Mouse (Mus musculus) liver, postnatal 0 days (tissue): ENCODE results near the gene Vwa3b. TPM values are rescaled to one million over a fixed set of nuclear protein-coding genes. Genes with fewer than 3 reads are reported as not detected.

Experiments used
- ATAC-seq: fragments of 200-750 bp; cut with Nextera tagmentation; 2 replicates; pipeline ENCODE4 v1.8.0; 2017; ENCODE audit warnings: mild to moderate bottlenecking, moderate library complexity
- DNase-seq: peaks from one replicate; pipeline ENCODE4 v3.0.0-alpha.2; 2016
- H3K27ac ChIP-seq: fragments of 300-500 bp; sonication (generic); 2 replicates; pipeline ENCODE4 v1.5.1; 2014; ENCODE audit warnings: antibody characterized with exemption, moderate library complexity, mild to moderate bottlenecking, low read depth
- H3K27me3 ChIP-seq: fragments of 300-500 bp; sonication (generic); 2 replicates; pipeline ENCODE4 v1.6.1; 2014; ENCODE audit warnings: low read length, control low read depth, mixed read lengths; ENCODE audit not compliant: insufficient read depth
- H3K36me3 ChIP-seq: fragments of 300-500 bp; sonication (generic); replicated peaks from 2 replicates; pipeline ENCODE4 v1.6.1; 2014; ENCODE audit warnings: mild to moderate bottlenecking, control low read depth, low read length, moderate library complexity, mixed read lengths; ENCODE audit not compliant: insufficient read depth
- H3K4me1 ChIP-seq: fragments of 300-500 bp; sonication (generic); 2 replicates; pipeline ENCODE4 v1.6.1; 2014; ENCODE audit warnings: antibody characterized with exemption, mild to moderate bottlenecking, control low read depth; ENCODE audit not compliant: insufficient read depth
- H3K4me2 ChIP-seq: fragments of 300-500 bp; sonication (generic); 2 replicates; pipeline ENCODE4 v1.6.1; 2014; ENCODE audit warnings: low read depth, mild to moderate bottlenecking, low read length, moderate library complexity, mixed read lengths
- H3K4me3 ChIP-seq: fragments of 300-500 bp; sonication (generic); 2 replicates; pipeline ENCODE4 v1.5.1; 2014; ENCODE audit warnings: low read depth, low read length
- H3K9ac ChIP-seq: fragments of 300-500 bp; sonication (generic); replicated peaks from 2 replicates; pipeline ENCODE4 v1.6.1; 2014; ENCODE audit warnings: mild to moderate bottlenecking, moderate library complexity
- H3K9me3 ChIP-seq: fragments of 300-500 bp; sonication (generic); 2 replicates; pipeline ENCODE4 v1.6.1; 2016; ENCODE audit warnings: mild to moderate bottlenecking, control low read depth, low read length, mixed read lengths
- CTCF ChIP-seq: sonication (generic); IDR thresholded peaks from 2 replicates; pipeline ENCODE4 v1.5.1; 2016; ENCODE audit warnings: antibody characterized with exemption, low read depth
- EP300 ChIP-seq: IDR thresholded peaks from 2 replicates; pipeline ENCODE4 v1.6.1; 2016; ENCODE audit warnings: antibody characterized with exemption, low read depth, mild to moderate bottlenecking
- WGBS: fragments of 180-500 bp; shearing (Covaris S2); extraction: QIAGEN DNeasy Blood & Tissue Kit; methylation state at CpG from one replicate; pipeline ENCODE4 v1.1.7; 2014; ENCODE audit not compliant: insufficient replicate concordance; 5-methylcytosine and 5-hydroxymethylcytosine counted together
- polyA plus RNA-seq: library from polyadenylated mRNA; unstranded; fragments of >200 nt; fragmentation: Nextera tagmentation; extraction: Ambion mirVana; gene quantifications from 2 replicates; pipeline ENCODE4 v1.2.1, GENCODE M21; 2015

Vwa3b gene
- polyA plus RNA-seq, 1 experiment from 2014 or later: 1.1 TPM

GRCm38 (mm10) chr1:37065658-37066412, 39.4 kb downstream of the Vwa3b start:
- TF ChIP-seq CTCF (no peak), EP300 (no peak)

GRCm38 (mm10) chr1:37075759-37076158, 49.4 kb downstream of the Vwa3b start:
- ATAC-seq: no peak
- Histone ChIP-seq H3K9me3 (no peaks in the 10 kb centered on the region), H3K36me3 (no peaks in the 10 kb centered on the region), H3K4me1 (no peaks in the 10 kb centered on the region), H3K9ac (no peak overlapping the region), H3K4me3 (no peak overlapping the region), H3K4me2 (no peak overlapping the region), H3K27ac (no peak overlapping the region), H3K27me3 (no peaks in the 10 kb centered on the region)
- WGBS: 84% methylated on average over 7 of the region's 7 CpGs
- TF ChIP-seq EP300 (no peak), CTCF (no peak)
- no peak for DNase-seq

More at GRCm38 (mm10) chr1:37065658-37066412, 39.4 kb downstream of the Vwa3b start:
- no peak overlapping the region for H3K4me3 ChIP-seq
- no peaks in the 10 kb centered on the region for H3K4me1 ChIP-seq
- H3K9me3 ChIP-seq: no peaks in the 10 kb centered on the region
- no peak overlapping the region for H3K27ac ChIP-seq
- no peak overlapping the region for H3K9ac ChIP-seq
- DNase-seq (no peak), ATAC-seq (no peak)
- H3K4me2 ChIP-seq: no peak overlapping the region
- WGBS: 76% methylated on average over 11 of the region's 11 CpGs
- H3K36me3 ChIP-seq: no peaks in the 10 kb centered on the region
- no peaks in the 10 kb centered on the region for H3K27me3 ChIP-seq

GRCm38 (mm10) chr1:37077266-37077665, 50.9 kb downstream of the Vwa3b start:
- H3K4me3 ChIP-seq: no peak overlapping the region
- TF ChIP-seq CTCF: no peak
- no peak for TF ChIP-seq EP300
- ATAC-seq (no peak), DNase-seq (no peak)
- no peaks in the 10 kb centered on the region for H3K27me3 ChIP-seq
- WGBS: 70% methylated on average over 9 of the region's 9 CpGs
- no peaks in the 10 kb centered on the region for H3K36me3 ChIP-seq
- no peak overlapping the region for H3K4me2 ChIP-seq
- no peaks in the 10 kb centered on the region for H3K9me3 ChIP-seq
- H3K27ac ChIP-seq: no peak overlapping the region
- no peak overlapping the region for H3K9ac ChIP-seq
- no peaks in the 10 kb centered on the region for H3K4me1 ChIP-seq

GRCm38 (mm10) chr1:37077955-37078549, 51.7 kb downstream of the Vwa3b start:
- no peak overlapping the region for H3K4me2 ChIP-seq
- no peaks in the 10 kb centered on the region for H3K4me1 ChIP-seq
- H3K27me3 ChIP-seq: no peaks in the 10 kb centered on the region
- no peak overlapping the region for H3K4me3 ChIP-seq
- H3K9ac ChIP-seq: no peak overlapping the region
- H3K27ac ChIP-seq: no peak overlapping the region
- 76% methylated on average over 14 of the region's 14 CpGs for WGBS
- ATAC-seq (no peak), DNase-seq (no peak)
- H3K9me3 ChIP-seq: no peaks in the 10 kb centered on the region
- H3K36me3 ChIP-seq: no peaks in the 10 kb centered on the region
- TF ChIP-seq CTCF: no peak
- no peak for TF ChIP-seq EP300

- H3K4me1 ChIP-seq: no peaks in the 10 kb centered on the region
- H3K9ac ChIP-seq: no peak overlapping the region
- no peak overlapping the region for H3K4me2 ChIP-seq
- H3K9me3 ChIP-seq: no peaks in the 10 kb centered on the region
- WGBS: 77% methylated on average over 4 of the region's 4 CpGs
- H3K27me3 ChIP-seq: no peaks in the 10 kb centered on the region
- no peak overlapping the region for H3K4me3 ChIP-seq
- H3K27ac ChIP-seq: no peak overlapping the region
- H3K36me3 ChIP-seq: no peaks in the 10 kb centered on the region
- DNase-seq (no peak), ATAC-seq (no peak)
- TF ChIP-seq EP300 (no peak), CTCF (no peak)
These were observed 54.0 kb downstream of the Vwa3b start for GRCm38 (mm10) chr1:37080442-37080841.

- TF ChIP-seq EP300 (no peak), CTCF (no peak)
- DNase-seq: no peak
- H3K4me2 ChIP-seq: no peak overlapping the region
- no peaks in the 10 kb centered on the region for H3K36me3 ChIP-seq
- no peaks in the 10 kb centered on the region for H3K27me3 ChIP-seq
- H3K4me1 ChIP-seq: no peaks in the 10 kb centered on the region
- ATAC-seq: no peak
- no peaks in the 10 kb centered on the region for H3K9me3 ChIP-seq
- 80% methylated on average over 12 of the region's 12 CpGs for WGBS
- no peak overlapping the region for H3K4me3 ChIP-seq
- no peak overlapping the region for H3K9ac ChIP-seq
- no peak overlapping the region for H3K27ac ChIP-seq
These were observed 55.2 kb downstream of the Vwa3b start for GRCm38 (mm10) chr1:37081376-37082214.
